Mouse (Mus musculus) MEL (cell line): ENCODE measurements around the gene Gm39653.

Experiments used
- CHD2 ChIP-seq: IDR thresholded peaks from 2 replicates; pipeline ENCODE4 v1.6.1; 2011; ENCODE audit warnings: low read length, improper control_type of control experiment
- CTCF ChIP-seq, 3 experiments: IDR thresholded peaks in 2 of 3; conservative IDR thresholded peaks in 1 of 3; 2 replicates each; pipeline ENCODE4 v1.5.1; 2011 to 2012; ENCODE audit warnings: low read length in 3 of 3, low read depth in 2 of 3, mild to moderate bottlenecking in 2 of 3, improper control_type of control experiment in 1 of 3, inconsistent platforms in 1 of 3, mixed read lengths in 1 of 3, moderate library complexity in 1 of 3; ENCODE audit not compliant: control insufficient read depth in 1 of 3, insufficient read depth in 1 of 3, poor library complexity in 1 of 3, severe bottlenecking in 1 of 3
- EP300 ChIP-seq, 2 experiments: IDR thresholded peaks; 2 replicates each; pipeline ENCODE4 v1.6.1; 2011; ENCODE audit warnings: improper control_type of control experiment in 2 of 2, low read length in 2 of 2, low read depth in 1 of 2, mild to moderate bottlenecking in 1 of 2
- KAT2A ChIP-seq: conservative IDR thresholded peaks from 2 replicates; pipeline ENCODE4 v1.6.1; 2012; ENCODE audit warnings: low read depth, low read length, improper control_type of control experiment, inconsistent platforms
- POLR2A ChIP-seq, 2 experiments: IDR thresholded peaks; 2 replicates each; pipeline ENCODE4 v1.6.1; 2011 to 2012; ENCODE audit warnings: low read length in 2 of 2, mild to moderate bottlenecking in 2 of 2, control low read depth in 1 of 2, improper control_type of control experiment in 1 of 2, low read depth in 1 of 2, moderate library complexity in 1 of 2; ENCODE audit not compliant: control insufficient read depth in 1 of 2, insufficient read depth in 1 of 2, poor library complexity in 1 of 2
- POLR2AphosphoS5 ChIP-seq: IDR thresholded peaks from 2 replicates; pipeline ENCODE4 v1.6.1; 2012; ENCODE audit warnings: low read depth, borderline replicate concordance, mild to moderate bottlenecking, inconsistent platforms, low read length, moderate library complexity, mixed read lengths
- RCOR1 ChIP-seq: IDR thresholded peaks from 2 replicates; pipeline ENCODE4 v1.6.1; 2012; ENCODE audit warnings: low read depth, mild to moderate bottlenecking, inconsistent platforms, low read length, improper control_type of control experiment

GRCm38 (mm10) chr1:63567031-63567430 is 48.7 kb upstream of the Gm39653 start:
- TF ChIP-seq CTCF (IDR thresholded peaks at IDR 0.05 in 2 of 3, conservative IDR thresholded peaks at IDR 0.05 in 1 of 3; ENCODE audit: control insufficient read depth in 1 of 3, insufficient read depth in 1 of 3, low read depth in 2 of 3, low read length in 3 of 3, poor library complexity in 1 of 3, severe bottlenecking in 1 of 3) (no peak), RCOR1 (no peak), POLR2A (IDR thresholded peaks at IDR 0.05; ENCODE audit: control insufficient read depth in 1 of 2, insufficient read depth in 1 of 2, low read depth in 1 of 2, low read length in 2 of 2, poor library complexity in 1 of 2) (no peak), POLR2AphosphoS5 (no peak), CHD2 (no peak), KAT2A (no peak), EP300 (IDR thresholded peaks at IDR 0.05; ENCODE audit: low read depth in 1 of 2, low read length in 2 of 2) (no peak)
